ENCODE assay signal across 15 mouse cellular contexts in the genomic region with DNA sequence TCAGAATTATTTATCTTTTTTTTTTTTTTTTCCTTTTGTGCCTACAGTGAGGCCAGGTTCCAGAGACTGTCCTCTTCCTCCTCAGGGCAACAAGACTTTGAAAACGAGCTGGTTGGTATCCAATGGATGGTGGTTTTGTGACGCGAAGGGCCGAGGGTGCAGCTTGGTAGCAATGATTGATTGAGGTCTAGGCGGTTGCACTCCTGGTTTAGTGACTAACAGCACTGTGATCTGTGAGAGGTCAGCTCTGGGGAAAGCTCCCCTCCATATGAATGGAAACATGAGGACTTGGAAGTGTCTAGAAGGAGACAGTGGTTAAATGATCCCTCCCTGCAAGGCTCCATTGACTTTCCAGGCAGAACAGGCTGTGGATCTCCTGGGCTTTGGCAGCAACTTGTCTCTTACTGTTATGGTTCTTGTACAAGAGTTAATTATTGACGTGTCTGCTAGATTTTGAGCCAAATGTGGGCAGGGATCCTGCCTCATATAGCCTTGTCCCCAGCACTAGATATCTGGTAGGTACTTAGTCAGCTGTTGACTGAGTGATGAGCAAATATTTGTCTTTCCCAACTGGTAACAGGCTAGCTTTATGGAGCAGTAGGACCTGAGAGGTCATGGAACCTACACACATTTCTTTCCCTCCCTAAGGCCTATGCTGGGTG. TPM values are rescaled to one million over a fixed set of nuclear protein-coding genes. Genes with fewer than 3 reads are reported as not detected.
DNase-seq lines count a peak whose midpoint lies in the region; ATAC-seq and TF ChIP-seq lines count a peak whose summit lies in the region.
"Had no signal": no experiment of that assay in that cellular context is flagged by ENCODE, and none has a peak within 500 bp of the region (broad histone marks: within the 10 kb centered on the region; RNA-seq: fewer than 3 reads in every experiment).

No protein-coding gene starts in this region.

- no peaks in the 10 kb centered on the region for H3K27me3 ChIP-seq in Patski
- no peaks in the 10 kb centered on the region for H3K27me3 ChIP-seq in liver, embryonic 12.5 days (replicated peaks)
- no peaks in the 10 kb centered on the region for H3K27me3 ChIP-seq in forebrain, embryonic 14.5 days (replicated peaks; ENCODE audit: control insufficient read depth, insufficient read depth, low read length)
- H3K27me3 ChIP-seq: heart, embryonic 13.5 days; limb, embryonic 13.5 days had no signal

- in situ Hi-C loops in Patski (cut with MboI; ENCODE audit: low pct_unique_long_range_greater_than_20kb), result no loop called here

- ATAC-seq in Patski, result peak; percentile 63
- peak; percentile 59; the same call in 1 of the 2 replicates for ATAC-seq in liver, embryonic 12.5 days
- ATAC-seq in forebrain, embryonic 14.5 days, result no peak

- H3K36me3 ChIP-seq in liver, embryonic 12.5 days, result peaks cover 53% of the 10 kb centered on the region
- no peaks in the 10 kb centered on the region for H3K36me3 ChIP-seq in forebrain, embryonic 14.5 days (ENCODE audit: control insufficient read depth, insufficient read depth, low read length)
- H3K36me3 ChIP-seq: hindbrain, embryonic 10.5 days had no signal

- peak; percentile 72 for DNase-seq in heart, adult 11 months
- no peak for DNase-seq in heart, postnatal 4 days
- DNase-seq in Patski (ENCODE audit: low read depth, low spot score), result peak; percentile 92
- DNase-seq in lung, postnatal 25 days (ENCODE audit: low spot score), result peak; percentile 81
- no peak for DNase-seq in layer of hippocampus, adult 18-20 months (ENCODE audit: low spot score in 2 of 2)
- no peak for DNase-seq in adrenal gland, adult 18-20 months (ENCODE audit: low spot score in 2 of 2)
- DNase-seq in forebrain, embryonic 14.5 days (ENCODE audit: low spot score), result no peak
- DNase-seq: adrenal gland, adult 8-10 months; cerebellum, adult 9-10 months; gastrocnemius, postnatal 36 days; right cerebral cortex, postnatal 25 days had no signal

- no peak overlapping the region for H3K27ac ChIP-seq in liver, embryonic 12.5 days
- H3K27ac ChIP-seq in forebrain, embryonic 14.5 days (ENCODE audit: low read depth, low read length), result no peak overlapping the region
- H3K27ac ChIP-seq: heart, embryonic 13.5 days; hindbrain, embryonic 10.5 days; limb, embryonic 13.5 days had no signal

- H3K4me2 ChIP-seq in liver, embryonic 12.5 days, result no peak overlapping the region
- no peak overlapping the region for H3K4me2 ChIP-seq in forebrain, embryonic 14.5 days (ENCODE audit: low read length)
- H3K4me2 ChIP-seq: heart, embryonic 13.5 days; limb, embryonic 13.5 days had no signal

- H3K4me1 ChIP-seq in liver, embryonic 12.5 days, result peaks cover 10% of the 10 kb centered on the region; the same call in 1 of the 2 replicates
- no peaks in the 10 kb centered on the region for H3K4me1 ChIP-seq in forebrain, embryonic 14.5 days (ENCODE audit: control insufficient read depth, insufficient read depth, low read length)
- H3K4me1 ChIP-seq: heart, embryonic 13.5 days had no signal

- 60% methylated on average over 6 of the region's 6 CpGs for WGBS in liver, embryonic 12.5 days (ENCODE audit: insufficient replicate concordance)
- 91% methylated on average over 6 of the region's 6 CpGs for WGBS in forebrain, embryonic 14.5 days

- H3K9me3 ChIP-seq in liver, embryonic 12.5 days (replicated peaks), result no peaks in the 10 kb centered on the region
- no peaks in the 10 kb centered on the region for H3K9me3 ChIP-seq in forebrain, embryonic 14.5 days (replicated peaks; ENCODE audit: control insufficient read depth, low read length)
- H3K9me3 ChIP-seq: hindbrain, embryonic 10.5 days; limb, embryonic 13.5 days had no signal

- no peak for TF ChIP-seq CTCF in Patski (IDR thresholded peaks at IDR 0.05)

- CTCF ChIA-PET in Patski (lab: Charles Lee), result interaction anchor here (0.8 to 1.6 kb wide), 3 partner anchors 15 to 48 kb away, joined by 3 to 5 read pairs (median 4); a partner anchor contains a TSS

- POLR2A ChIA-PET in Patski (lab: Charles Lee), result interaction anchor here (0.7 to 1.2 kb wide), 2 partner anchors 10 to 31 kb away, joined by 6 to 8 read pairs; a partner anchor contains a TSS

- no peak overlapping the region for H3K9ac ChIP-seq in liver, embryonic 12.5 days
- no peak overlapping the region for H3K9ac ChIP-seq in forebrain, embryonic 14.5 days (ENCODE audit: low read length)
- H3K9ac ChIP-seq: heart, embryonic 13.5 days; limb, embryonic 13.5 days had no signal

- H3K4me3 ChIP-seq in liver, embryonic 12.5 days, result no peak overlapping the region
- no peak overlapping the region for H3K4me3 ChIP-seq in forebrain, embryonic 14.5 days (ENCODE audit: low read depth, low read length)
- H3K4me3 ChIP-seq: heart, embryonic 13.5 days; hindbrain, embryonic 10.5 days; limb, embryonic 13.5 days had no signal

RNA-seq across cellular contexts. Expression of a gene that starts 10.1 kb away (rescaled TPM):
- total RNA-seq in heart, postnatal 4 days (2021), result 10 to 100 TPM; 17.7 to 18.0 TPM
- polyA plus RNA-seq in Patski (2021), result 39.3 TPM
- 6.5 and 6.6 TPM in 2 replicates for polyA plus RNA-seq in liver, embryonic 12.5 days (2016; fragmentation: Nextera tagmentation; extraction: Ambion mirVana)
- total RNA-seq in layer of hippocampus, adult 18-20 months (2021), result 10 to 100 TPM; 27.0 to 28.3 TPM
- total RNA-seq in adrenal gland, adult 18-20 months (2021), result 10 to 100 TPM; 44.7 to 77.9 TPM
- 1.1 and 1.3 TPM in 2 replicates for polyA plus RNA-seq in forebrain, embryonic 14.5 days (2014; fragmentation: Nextera tagmentation; extraction: Ambion mirVana)

RNA-seq across cellular contexts. Expression of a gene that starts 17.4 kb away (rescaled TPM):
- total RNA-seq in heart, postnatal 4 days (2021), result under 1 TPM; 0.48 to 0.79 TPM
- 0.06 TPM for polyA plus RNA-seq in Patski (2021)
- 4.7 and 7.1 TPM in 2 replicates for polyA plus RNA-seq in liver, embryonic 12.5 days (2016; fragmentation: Nextera tagmentation; extraction: Ambion mirVana)
- total RNA-seq in layer of hippocampus, adult 18-20 months (2021), result 10 to 100 TPM in 1 of 2 experiments, 1 to 10 TPM in 1; 8.5 to 15.2 TPM
- total RNA-seq in adrenal gland, adult 18-20 months (2021), result 1 to 10 TPM; 3.3 to 5.7 TPM
- 0.15 and 0.56 TPM in 2 replicates for polyA plus RNA-seq in forebrain, embryonic 14.5 days (2014; fragmentation: Nextera tagmentation; extraction: Ambion mirVana)

RNA-seq across cellular contexts. Expression of a gene that starts 48.1 kb away (rescaled TPM):
- total RNA-seq in heart, postnatal 4 days (2021), result 10 to 100 TPM; 16.1 to 18.8 TPM
- 62.2 TPM for polyA plus RNA-seq in Patski (2021)
- polyA plus RNA-seq in liver, embryonic 12.5 days (2016; fragmentation: Nextera tagmentation; extraction: Ambion mirVana), result 146 and 150 TPM in 2 replicates
- 10 to 100 TPM; 44.0 to 44.1 TPM for total RNA-seq in layer of hippocampus, adult 18-20 months (2021)
- total RNA-seq in adrenal gland, adult 18-20 months (2021), result 10 to 100 TPM; 30.3 to 34.3 TPM
- polyA plus RNA-seq in forebrain, embryonic 14.5 days (2014; fragmentation: Nextera tagmentation; extraction: Ambion mirVana), result 83.2 and 94.0 TPM in 2 replicates

RNA-seq across cellular contexts. Expression of a gene that starts 59.3 kb away (rescaled TPM):
- not detected for total RNA-seq in heart, postnatal 4 days (2021)
- polyA plus RNA-seq in Patski (2021), result 0.04 TPM
- not detected in 2 replicates for polyA plus RNA-seq in liver, embryonic 12.5 days (2016; fragmentation: Nextera tagmentation; extraction: Ambion mirVana)
- 1 to 10 TPM; 1.3 to 2.3 TPM for total RNA-seq in layer of hippocampus, adult 18-20 months (2021)
- under 1 TPM; 0.32 to 0.73 TPM for total RNA-seq in adrenal gland, adult 18-20 months (2021)
- 2.4 and 2.5 TPM in 2 replicates for polyA plus RNA-seq in forebrain, embryonic 14.5 days (2014; fragmentation: Nextera tagmentation; extraction: Ambion mirVana)
- total RNA-seq: gastrocnemius, postnatal 36 days had no signal

Comparison
In these comparisons a context has a peak if more than half of its experiments do, and no peak if none do; other contexts are left out.
1. DNase-seq: peak in heart, adult 11 months (single experiment), Patski (single experiment) and lung, postnatal 25 days (single experiment); none in heart, postnatal 4 days (single experiment), layer of hippocampus, adult 18-20 months (0 of 2), adrenal gland, adult 18-20 months (0 of 2) and forebrain, embryonic 14.5 days (single experiment).